Mouse (Mus musculus): ENCODE measurements around the gene Zbtb40. TPM values are rescaled to one million over a fixed set of nuclear protein-coding genes. Genes with fewer than 3 reads are reported as not detected.

Zbtb40 gene
- polyA plus RNA-seq, 1 experiment from 2014 or later = 5.1 TPM

GRCm38 (mm10) chr4:137014654-137015475 is 33.7 kb downstream of the Zbtb40 start:
- no peak overlapping the region for H3K9ac ChIP-seq (ENCODE audit: low read length)
- H3K36me3 ChIP-seq (ENCODE audit: control insufficient read depth, insufficient read depth, low read length) = no peaks in the 10 kb centered on the region; the same call in 1 of the 2 replicates
- H3K4me3 ChIP-seq (ENCODE audit: low read depth, low read length) = no peak overlapping the region
- H3K27ac ChIP-seq (replicated peaks; ENCODE audit: low read depth, low read length) = no peak overlapping the region
- H3K4me1 ChIP-seq (ENCODE audit: control insufficient read depth, insufficient read depth, low read length) = peaks cover 3% of the 10 kb centered on the region; the same call in 1 of the 2 replicates
- H3K4me2 ChIP-seq (ENCODE audit: low read depth, severe bottlenecking) = no peak overlapping the region
- DNase-seq (ENCODE audit: low spot score) = no peak
- no peak for ATAC-seq (ENCODE audit: insufficient number of reproducible peaks, low FRiP score, low TSS enrichment, low read depth)
- no peaks in the 10 kb centered on the region for H3K27me3 ChIP-seq (ENCODE audit: control insufficient read depth, insufficient read depth, low read length)
- no peaks in the 10 kb centered on the region for H3K9me3 ChIP-seq (ENCODE audit: control insufficient read depth, low read length)
- WGBS = 91% methylated on average over 18 of the region's 18 CpGs

GRCm38 (mm10) chr4:137014124-137014523 is 34.5 kb downstream of the Zbtb40 start:
- H3K36me3 ChIP-seq (ENCODE audit: control insufficient read depth, insufficient read depth, low read length) = no peaks in the 10 kb centered on the region; the same call in 1 of the 2 replicates
- DNase-seq (ENCODE audit: low spot score) (no peak), ATAC-seq (ENCODE audit: insufficient number of reproducible peaks, low FRiP score, low TSS enrichment, low read depth) (no peak)
- H3K27ac ChIP-seq (replicated peaks; ENCODE audit: low read depth, low read length) = no peak overlapping the region
- H3K4me2 ChIP-seq (ENCODE audit: low read depth, severe bottlenecking) = no peak overlapping the region
- WGBS = 91% methylated on average over 8 of the region's 8 CpGs
- H3K9ac ChIP-seq (ENCODE audit: low read length) = no peak overlapping the region
- no peaks in the 10 kb centered on the region for H3K9me3 ChIP-seq (ENCODE audit: control insufficient read depth, low read length)
- H3K27me3 ChIP-seq (ENCODE audit: control insufficient read depth, insufficient read depth, low read length) = no peaks in the 10 kb centered on the region
- no peak overlapping the region for H3K4me3 ChIP-seq (ENCODE audit: low read depth, low read length)
- H3K4me1 ChIP-seq (ENCODE audit: control insufficient read depth, insufficient read depth, low read length) = peaks cover 3% of the 10 kb centered on the region; the same call in 1 of the 2 replicates

- H3K4me2 ChIP-seq (ENCODE audit: low read depth, severe bottlenecking) = no peak overlapping the region
- no peak overlapping the region for H3K27ac ChIP-seq (replicated peaks; ENCODE audit: low read depth, low read length)
Measured at GRCm38 (mm10) chr4:137006966-137007365, 41.6 kb downstream of the Zbtb40 start.

GRCm38 (mm10) chr4:137001825-137002224 is 46.8 kb downstream of the Zbtb40 start:
- 95% methylated on average over 3 of the region's 3 CpGs for WGBS
- DNase-seq (ENCODE audit: low spot score) (no peak), ATAC-seq (ENCODE audit: insufficient number of reproducible peaks, low FRiP score, low TSS enrichment, low read depth) (no peak)
- Histone ChIP-seq H3K36me3 (ENCODE audit: control insufficient read depth, insufficient read depth, low read length) (peaks cover 4% of the 10 kb centered on the region; the same call in 1 of the 2 replicates), H3K27me3 (ENCODE audit: control insufficient read depth, insufficient read depth, low read length) (no peaks in the 10 kb centered on the region), H3K4me1 (ENCODE audit: control insufficient read depth, insufficient read depth, low read length) (0 out of 2 replicates have a peak, but pooled peaks cover 2% of the 10 kb centered on the region), H3K4me2 (ENCODE audit: low read depth, severe bottlenecking) (no peak overlapping the region), H3K9ac (ENCODE audit: low read length) (no peak overlapping the region), H3K9me3 (ENCODE audit: control insufficient read depth, low read length) (no peaks in the 10 kb centered on the region), H3K4me3 (ENCODE audit: low read depth, low read length) (no peak overlapping the region), H3K27ac (replicated peaks; ENCODE audit: low read depth, low read length) (no peak overlapping the region)

More at GRCm38 (mm10) chr4:137006966-137007365, 41.6 kb downstream of the Zbtb40 start:
- 90% methylated on average over 8 of the region's 8 CpGs for WGBS
- no peak for ATAC-seq (ENCODE audit: insufficient number of reproducible peaks, low FRiP score, low TSS enrichment, low read depth)
- H3K4me1 ChIP-seq (ENCODE audit: control insufficient read depth, insufficient read depth, low read length) = no peaks in the 10 kb centered on the region
- no peak overlapping the region for H3K4me3 ChIP-seq (ENCODE audit: low read depth, low read length)
- H3K36me3 ChIP-seq (ENCODE audit: control insufficient read depth, insufficient read depth, low read length) = no peaks in the 10 kb centered on the region
- H3K9me3 ChIP-seq (ENCODE audit: control insufficient read depth, low read length) = no peaks in the 10 kb centered on the region
- H3K9ac ChIP-seq (ENCODE audit: low read length) = no peak overlapping the region
- DNase-seq (ENCODE audit: low spot score) = no peak
- no peaks in the 10 kb centered on the region for H3K27me3 ChIP-seq (ENCODE audit: control insufficient read depth, insufficient read depth, low read length)

- ATAC-seq (ENCODE audit: insufficient number of reproducible peaks, low FRiP score, low TSS enrichment, low read depth) (no peak), DNase-seq (ENCODE audit: low spot score) (no peak)
- Histone ChIP-seq H3K27ac (replicated peaks; ENCODE audit: low read depth, low read length) (no peak overlapping the region), H3K4me2 (ENCODE audit: low read depth, severe bottlenecking) (no peak overlapping the region), H3K9me3 (ENCODE audit: control insufficient read depth, low read length) (no peaks in the 10 kb centered on the region), H3K4me1 (ENCODE audit: control insufficient read depth, insufficient read depth, low read length) (0 out of 2 replicates have a peak, but pooled peaks cover 2% of the 10 kb centered on the region), H3K4me3 (ENCODE audit: low read depth, low read length) (no peak overlapping the region), H3K27me3 (ENCODE audit: control insufficient read depth, insufficient read depth, low read length) (no peaks in the 10 kb centered on the region), H3K36me3 (ENCODE audit: control insufficient read depth, insufficient read depth, low read length) (peaks cover 5% of the 10 kb centered on the region; the same call in 1 of the 2 replicates), H3K9ac (ENCODE audit: low read length) (no peak overlapping the region)
- WGBS = 88% methylated on average over 7 of the region's 7 CpGs
Measured at GRCm38 (mm10) chr4:137001020-137001419, 47.6 kb downstream of the Zbtb40 start.

GRCm38 (mm10) chr4:136998371-136998770 is 50.2 kb downstream of the Zbtb40 start:
- Histone ChIP-seq H3K4me1 (ENCODE audit: control insufficient read depth, insufficient read depth, low read length) (0 out of 2 replicates have a peak, but pooled peaks cover 2% of the 10 kb centered on the region), H3K4me3 (ENCODE audit: low read depth, low read length) (no peak overlapping the region), H3K9ac (ENCODE audit: low read length) (no peak overlapping the region), H3K4me2 (ENCODE audit: low read depth, severe bottlenecking) (no peak overlapping the region), H3K27me3 (ENCODE audit: control insufficient read depth, insufficient read depth, low read length) (no peaks in the 10 kb centered on the region), H3K36me3 (ENCODE audit: control insufficient read depth, insufficient read depth, low read length) (peaks cover 5% of the 10 kb centered on the region; the same call in 1 of the 2 replicates), H3K27ac (replicated peaks; ENCODE audit: low read depth, low read length) (no peak overlapping the region), H3K9me3 (ENCODE audit: control insufficient read depth, low read length) (no peaks in the 10 kb centered on the region)
- ATAC-seq (ENCODE audit: insufficient number of reproducible peaks, low FRiP score, low TSS enrichment, low read depth) (no peak), DNase-seq (ENCODE audit: low spot score) (no peak)
- 80% methylated on average over 7 of the region's 7 CpGs for WGBS

- Histone ChIP-seq H3K4me3 (ENCODE audit: low read depth, low read length) (no peak overlapping the region), H3K9ac (ENCODE audit: low read length) (no peak overlapping the region), H3K4me2 (ENCODE audit: low read depth, severe bottlenecking) (no peak overlapping the region), H3K4me1 (ENCODE audit: control insufficient read depth, insufficient read depth, low read length) (0 out of 2 replicates have a peak, but pooled peaks cover 2% of the 10 kb centered on the region), H3K27me3 (ENCODE audit: control insufficient read depth, insufficient read depth, low read length) (no peaks in the 10 kb centered on the region), H3K36me3 (ENCODE audit: control insufficient read depth, insufficient read depth, low read length) (peaks cover 5% of the 10 kb centered on the region; the same call in 1 of the 2 replicates), H3K9me3 (ENCODE audit: control insufficient read depth, low read length) (no peaks in the 10 kb centered on the region), H3K27ac (replicated peaks; ENCODE audit: low read depth, low read length) (no peak overlapping the region)
- DNase-seq (ENCODE audit: low spot score) = no peak
- 95% methylated on average over 12 of the region's 12 CpGs for WGBS
- no peak for ATAC-seq (ENCODE audit: insufficient number of reproducible peaks, low FRiP score, low TSS enrichment, low read depth)
Measured at GRCm38 (mm10) chr4:136997723-136998345, 50.8 kb downstream of the Zbtb40 start.

- Histone ChIP-seq H3K4me3 (ENCODE audit: low read depth, low read length) (no peak overlapping the region), H3K9ac (ENCODE audit: low read length) (no peak overlapping the region), H3K4me2 (ENCODE audit: low read depth, severe bottlenecking) (no peak overlapping the region), H3K36me3 (ENCODE audit: control insufficient read depth, insufficient read depth, low read length) (peaks cover 5% of the 10 kb centered on the region; the same call in 1 of the 2 replicates), H3K27me3 (ENCODE audit: control insufficient read depth, insufficient read depth, low read length) (no peaks in the 10 kb centered on the region), H3K4me1 (ENCODE audit: control insufficient read depth, insufficient read depth, low read length) (0 out of 2 replicates have a peak, but pooled peaks cover 2% of the 10 kb centered on the region), H3K27ac (replicated peaks; ENCODE audit: low read depth, low read length) (no peak overlapping the region), H3K9me3 (ENCODE audit: control insufficient read depth, low read length) (no peaks in the 10 kb centered on the region)
- 62% methylated on average over 7 of the region's 7 CpGs for WGBS
- DNase-seq (ENCODE audit: low spot score) = no peak
- no peak for ATAC-seq (ENCODE audit: insufficient number of reproducible peaks, low FRiP score, low TSS enrichment, low read depth)
Measured at GRCm38 (mm10) chr4:136996933-136997332, 51.7 kb downstream of the Zbtb40 start.
